ENCODE assay signal across 10 mouse cellular contexts in genomic region chr5:108109346-108109745, GRCm38 (mm10).
"Had no signal": no experiment of that assay in that cellular context is flagged by ENCODE, and none has a peak within 500 bp of the region (broad histone marks: within the 10 kb centered on the region; RNA-seq: fewer than 3 reads in every experiment).

No protein-coding gene starts in this region.

- DNase-seq: kidney, postnatal 4 days; lung, adult 2 months; lung, postnatal 36 days; midbrain, embryonic 14.5 days; right cerebral cortex, adult 18-20 months; right cerebral cortex, postnatal 25 days; thymus, adult 18-20 months; thymus, postnatal 14 days had no signal

- ATAC-seq: intestine, postnatal 0 days; lung, postnatal 0 days had no signal
